Mouse (Mus musculus) embryonic facial prominence, embryonic 15.5 days (tissue): ENCODE measurements around the gene Mgll. TPM values are rescaled to one million over a fixed set of nuclear protein-coding genes. Genes with fewer than 3 reads are reported as not detected.
A peak's percentile ranks its signal among the peaks of the same experiment; 100 is the strongest.

ENCODE experiments used
- ATAC-seq: fragments of 200-750 bp; cut with Nextera tagmentation; 2 replicates; pipeline ENCODE4 v1.8.0; 2017; ENCODE audit warnings: low read depth, moderate TSS enrichment; ENCODE audit not compliant: insufficient number of reproducible peaks, low FRiP score, low TSS enrichment
- H3K27ac ChIP-seq: fragments of 300-500 bp; sonication (generic); replicated peaks from 2 replicates; pipeline ENCODE4 v1.5.1; 2015; ENCODE audit warnings: mild to moderate bottlenecking, inconsistent platforms
- H3K27me3 ChIP-seq: fragments of 300-500 bp; sonication (generic); 2 replicates; pipeline ENCODE4 v1.6.1; 2015; ENCODE audit warnings: inconsistent platforms
- H3K36me3 ChIP-seq: fragments of 300-500 bp; sonication (generic); 2 replicates; pipeline ENCODE4 v1.6.1; 2015; ENCODE audit warnings: mild to moderate bottlenecking, inconsistent platforms
- H3K4me1 ChIP-seq: fragments of 300-500 bp; sonication (generic); 2 replicates; pipeline ENCODE4 v1.6.1; 2015; ENCODE audit warnings: inconsistent platforms
- H3K4me2 ChIP-seq: fragments of 300-500 bp; sonication (generic); replicated peaks from 2 replicates; pipeline ENCODE4 v1.6.1; 2015; ENCODE audit warnings: mild to moderate bottlenecking, inconsistent platforms
- H3K4me3 ChIP-seq: fragments of 300-500 bp; sonication (generic); replicated peaks from 2 replicates; pipeline ENCODE4 v1.5.1; 2015; ENCODE audit warnings: mild to moderate bottlenecking, inconsistent platforms
- H3K9ac ChIP-seq: fragments of 300-500 bp; sonication (generic); 2 replicates; pipeline ENCODE4 v1.6.1; 2015; ENCODE audit warnings: inconsistent platforms
- H3K9me3 ChIP-seq: fragments of 300-500 bp; sonication (generic); replicated peaks from 2 replicates; pipeline ENCODE4 v1.6.1; 2016; ENCODE audit warnings: inconsistent platforms
- WGBS: fragments of 180-500 bp; shearing (Covaris S2); methylation state at CpG from one replicate; pipeline ENCODE4 v1.1.7; 2015; 5-methylcytosine and 5-hydroxymethylcytosine counted together
- polyA plus RNA-seq: library from polyadenylated mRNA; unstranded; fragments of >200 nt; fragmentation: Nextera tagmentation; extraction: Ambion mirVana; gene quantifications from 2 replicates; pipeline ENCODE4 v1.2.1, GENCODE M21; 2015

Gene Mgll
- polyA plus RNA-seq, 1 experiment from 2014 or later, result 28.7 TPM

GRCm38 (mm10) chr6:88762440-88763196, 38.4 kb downstream of the Mgll start:
- Histone ChIP-seq H3K4me1 (peaks cover 59% of the 10 kb centered on the region), H3K36me3 (no peaks in the 10 kb centered on the region), H3K9me3 (no peaks in the 10 kb centered on the region), H3K27me3 (no peaks in the 10 kb centered on the region), H3K4me2 (no peak overlapping the region), H3K4me3 (no peak overlapping the region), H3K27ac (0 out of 2 replicates have a peak overlapping the region, but pooled peaks have one; percentile 11), H3K9ac (no peak overlapping the region)
- WGBS, result 48% methylated on average over 13 of the region's 13 CpGs
- no peak for ATAC-seq

- no peak overlapping the region for H3K9ac ChIP-seq
- H3K27me3 ChIP-seq, result no peaks in the 10 kb centered on the region
- no peaks in the 10 kb centered on the region for H3K9me3 ChIP-seq
- H3K4me3 ChIP-seq, result no peak overlapping the region
- no peaks in the 10 kb centered on the region for H3K36me3 ChIP-seq
- 0 out of 2 replicates have a peak, but pooled peaks have one; percentile 4 for ATAC-seq
- H3K4me2 ChIP-seq, result no peak overlapping the region
- peaks cover 57% of the 10 kb centered on the region for H3K4me1 ChIP-seq
- 64% methylated on average over 3 of the region's 3 CpGs for WGBS
- no peak overlapping the region; the same call in 1 of the 2 replicates for H3K27ac ChIP-seq
Observed at GRCm38 (mm10) chr6:88763518-88764077, 39.4 kb downstream of the Mgll start.

- no peak overlapping the region for H3K4me2 ChIP-seq
- peaks cover 50% of the 10 kb centered on the region for H3K4me1 ChIP-seq
- 68% methylated on average over 4 of the region's 4 CpGs for WGBS
- no peak overlapping the region for H3K27ac ChIP-seq
- H3K36me3 ChIP-seq, result no peaks in the 10 kb centered on the region
- no peak for ATAC-seq
- H3K9ac ChIP-seq, result no peak overlapping the region
- H3K27me3 ChIP-seq, result no peaks in the 10 kb centered on the region
- no peaks in the 10 kb centered on the region for H3K9me3 ChIP-seq
- H3K4me3 ChIP-seq, result no peak overlapping the region
Observed at GRCm38 (mm10) chr6:88764281-88764680, 40.1 kb downstream of the Mgll start.

- WGBS, result 65% methylated on average over 4 of the region's 4 CpGs
Observed at GRCm38 (mm10) chr6:88767740-88768139, 43.5 kb downstream of the Mgll start.

GRCm38 (mm10) chr6:88769723-88770122, 45.5 kb downstream of the Mgll start:
- WGBS, result 83% methylated on average over 6 of the region's 6 CpGs

More at GRCm38 (mm10) chr6:88767740-88768139, 43.5 kb downstream of the Mgll start:
- H3K36me3 ChIP-seq, result no peaks in the 10 kb centered on the region
- H3K27ac ChIP-seq, result no peak overlapping the region
- H3K27me3 ChIP-seq, result no peaks in the 10 kb centered on the region
- no peaks in the 10 kb centered on the region for H3K9me3 ChIP-seq
- no peak overlapping the region for H3K4me2 ChIP-seq
- no peak for ATAC-seq
- H3K4me1 ChIP-seq, result peaks cover 36% of the 10 kb centered on the region
- H3K9ac ChIP-seq, result no peak overlapping the region
- H3K4me3 ChIP-seq, result no peak overlapping the region

GRCm38 (mm10) chr6:88770300-88770904, 46.2 kb downstream of the Mgll start:
- H3K9me3 ChIP-seq, result no peaks in the 10 kb centered on the region
- no peak overlapping the region for H3K4me3 ChIP-seq
- peaks cover 44% of the 10 kb centered on the region for H3K4me1 ChIP-seq
- H3K27ac ChIP-seq, result no peak overlapping the region
- no peak overlapping the region for H3K4me2 ChIP-seq
- H3K36me3 ChIP-seq, result no peaks in the 10 kb centered on the region
- ATAC-seq, result no peak
- WGBS, result 69% methylated on average over 17 of the region's 17 CpGs
- H3K9ac ChIP-seq, result no peak overlapping the region
- H3K27me3 ChIP-seq, result no peaks in the 10 kb centered on the region

More at GRCm38 (mm10) chr6:88769723-88770122, 45.5 kb downstream of the Mgll start:
- no peak overlapping the region for H3K27ac ChIP-seq
- H3K27me3 ChIP-seq, result no peaks in the 10 kb centered on the region
- no peaks in the 10 kb centered on the region for H3K36me3 ChIP-seq
- H3K4me2 ChIP-seq, result no peak overlapping the region
- H3K4me3 ChIP-seq, result no peak overlapping the region
- peaks cover 39% of the 10 kb centered on the region for H3K4me1 ChIP-seq
- H3K9me3 ChIP-seq, result no peaks in the 10 kb centered on the region
- no peak overlapping the region for H3K9ac ChIP-seq
- ATAC-seq, result no peak

- no peaks in the 10 kb centered on the region for H3K36me3 ChIP-seq
- no peaks in the 10 kb centered on the region for H3K27me3 ChIP-seq
- no peak overlapping the region for H3K9ac ChIP-seq
- no peak overlapping the region for H3K27ac ChIP-seq
- 83% methylated on average over 5 of the region's 5 CpGs for WGBS
- no peak overlapping the region for H3K4me2 ChIP-seq
- H3K4me1 ChIP-seq, result peaks cover 47% of the 10 kb centered on the region
- ATAC-seq, result no peak
- no peak overlapping the region for H3K4me3 ChIP-seq
- no peaks in the 10 kb centered on the region for H3K9me3 ChIP-seq
Observed at GRCm38 (mm10) chr6:88770981-88771380, 46.8 kb downstream of the Mgll start.

GRCm38 (mm10) chr6:88772041-88772440, 47.8 kb downstream of the Mgll start:
- H3K27ac ChIP-seq, result 0 out of 2 replicates have a peak overlapping the region, but pooled peaks have one; percentile 36

GRCm38 (mm10) chr6:88774055-88774454, 49.8 kb downstream of the Mgll start:
- WGBS, result 38% methylated on average over 9 of the region's 9 CpGs
- H3K27ac ChIP-seq, result no peak overlapping the region
- peaks cover 59% of the 10 kb centered on the region for H3K4me1 ChIP-seq
- no peaks in the 10 kb centered on the region for H3K27me3 ChIP-seq
- no peaks in the 10 kb centered on the region for H3K9me3 ChIP-seq
- no peak overlapping the region for H3K4me2 ChIP-seq
- H3K9ac ChIP-seq, result no peak overlapping the region
- no peak overlapping the region for H3K4me3 ChIP-seq
- ATAC-seq, result no peak
- H3K36me3 ChIP-seq, result no peaks in the 10 kb centered on the region

More at GRCm38 (mm10) chr6:88772041-88772440, 47.8 kb downstream of the Mgll start:
- peaks cover 51% of the 10 kb centered on the region for H3K4me1 ChIP-seq
- ATAC-seq, result no peak
- H3K9me3 ChIP-seq, result no peaks in the 10 kb centered on the region
- H3K9ac ChIP-seq, result no peak overlapping the region
- no peak overlapping the region for H3K4me2 ChIP-seq
- 49% methylated on average over 13 of the region's 13 CpGs for WGBS
- H3K36me3 ChIP-seq, result no peaks in the 10 kb centered on the region
- H3K27me3 ChIP-seq, result no peaks in the 10 kb centered on the region
- H3K4me3 ChIP-seq, result no peak overlapping the region

GRCm38 (mm10) chr6:88775267-88775666, 51.1 kb downstream of the Mgll start:
- no peaks in the 10 kb centered on the region for H3K27me3 ChIP-seq
- no peak overlapping the region for H3K4me2 ChIP-seq
- no peaks in the 10 kb centered on the region for H3K36me3 ChIP-seq
- 64% methylated on average over 14 of the region's 14 CpGs for WGBS
- no peak overlapping the region for H3K9ac ChIP-seq
- H3K27ac ChIP-seq, result no peak overlapping the region
- no peak for ATAC-seq
- no peaks in the 10 kb centered on the region for H3K9me3 ChIP-seq
- H3K4me3 ChIP-seq, result no peak overlapping the region
- H3K4me1 ChIP-seq, result peaks cover 54% of the 10 kb centered on the region

GRCm38 (mm10) chr6:88776336-88776923, 52.2 kb downstream of the Mgll start:
- ATAC-seq, result no peak

More at GRCm38 (mm10) chr6:88776336-88776923, 52.2 kb downstream of the Mgll start:
- no peak overlapping the region for H3K27ac ChIP-seq
- no peak overlapping the region for H3K4me2 ChIP-seq
- H3K9ac ChIP-seq, result no peak overlapping the region
- peaks cover 50% of the 10 kb centered on the region for H3K4me1 ChIP-seq
- no peaks in the 10 kb centered on the region for H3K27me3 ChIP-seq
- no peaks in the 10 kb centered on the region for H3K36me3 ChIP-seq
- H3K9me3 ChIP-seq, result no peaks in the 10 kb centered on the region
- no peak overlapping the region for H3K4me3 ChIP-seq
- WGBS, result 61% methylated on average over 13 of the region's 13 CpGs
